7 mouse cellular contexts compared by ENCODE assay signal in the genomic region with DNA sequence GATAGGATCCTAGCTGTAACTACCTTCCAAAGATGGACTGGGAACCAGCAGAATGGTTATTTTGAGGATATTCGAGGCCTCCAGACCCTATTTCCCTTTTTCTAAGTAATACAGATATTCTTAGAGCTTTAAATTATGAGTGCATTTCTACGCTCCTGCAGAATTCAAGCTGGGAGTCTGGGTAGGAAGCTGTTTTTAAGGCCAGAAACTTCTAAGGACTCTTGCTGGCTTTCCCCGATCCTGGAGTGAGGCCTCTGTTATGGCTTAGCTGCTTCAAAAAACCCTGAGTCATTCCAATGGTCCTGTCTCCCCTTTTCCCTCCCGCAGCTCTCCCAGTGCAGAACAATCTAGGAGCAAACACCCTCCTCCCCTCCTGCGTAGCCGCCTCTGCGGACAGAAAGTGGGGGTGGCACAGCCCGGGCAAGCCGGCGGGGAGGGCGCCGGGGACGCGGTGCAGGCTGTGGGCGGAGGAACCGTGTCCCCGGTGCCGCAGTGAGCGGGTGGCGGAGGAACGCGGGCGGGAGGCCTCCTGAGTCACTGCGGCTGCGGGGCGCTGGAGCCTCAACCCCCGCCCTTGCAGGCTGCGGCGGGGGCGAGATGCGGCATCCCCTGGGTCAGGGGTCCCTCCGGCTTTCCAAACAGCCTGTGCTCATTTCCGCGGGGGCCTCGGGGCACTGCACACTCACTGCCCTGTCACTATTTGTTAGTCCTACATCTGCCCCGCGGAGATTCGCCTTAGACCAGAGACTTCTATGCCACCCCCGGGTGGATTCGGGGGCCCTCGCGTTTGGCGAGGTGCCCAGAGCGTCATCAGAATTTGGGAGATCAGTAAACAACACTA. TPM values are rescaled to one million over a fixed set of nuclear protein-coding genes. Genes with fewer than 3 reads are reported as not detected.
DNase-seq lines count a peak whose midpoint lies in the region; ATAC-seq lines count a peak whose summit lies in the region.

No protein-coding gene starts in this region.

- H3K36me3 ChIP-seq in intestine, embryonic 14.5 days (ENCODE audit: control insufficient read depth, insufficient read depth, low read length), result no peaks in the 10 kb centered on the region

- no peaks in the 10 kb centered on the region for H3K27me3 ChIP-seq in intestine, embryonic 14.5 days (replicated peaks; ENCODE audit: control insufficient read depth, insufficient read depth, low read length)

- peaks cover 24% of the 10 kb centered on the region for H3K4me1 ChIP-seq in intestine, embryonic 14.5 days (replicated peaks; ENCODE audit: control insufficient read depth, insufficient read depth, low read length)

- DNase-seq in adrenal gland, adult 8-10 months, result peak; percentile 89
- DNase-seq in embryo, embryonic 10 days (ENCODE audit: low spot score), result peak; percentile 69
- peak; percentile 80 for DNase-seq in gastrocnemius, postnatal 25 days
- peak; percentile 78 for DNase-seq in intestine, embryonic 14.5 days (ENCODE audit: low spot score)
- peak; percentile 71 to 75 for DNase-seq in left cerebral cortex, postnatal 14 days (ENCODE audit: low spot score in 2 of 2)
- DNase-seq in mesoderm, embryonic 11.5 days (ENCODE audit: low read depth, low spot score), result peak; percentile 49
- DNase-seq in skeletal muscle tissue, adult 2 months (ENCODE audit: low read depth, low spot score), result peak; percentile 71

- H3K9me3 ChIP-seq in intestine, embryonic 14.5 days (ENCODE audit: control insufficient read depth, low read length), result no peaks in the 10 kb centered on the region

- H3K4me2 ChIP-seq in intestine, embryonic 14.5 days (ENCODE audit: low read length), result peak overlapping the region; percentile 89

- peak overlapping the region; percentile 41 for H3K4me3 ChIP-seq in intestine, embryonic 14.5 days (ENCODE audit: low read depth, low read length)

- WGBS in intestine, embryonic 14.5 days, result 2% methylated on average over 44 of the region's 44 CpGs

- ATAC-seq in intestine, embryonic 14.5 days (replicated peaks; ENCODE audit: low FRiP score, low TSS enrichment, low read depth), result peak; percentile 63

- peak overlapping the region; percentile 66 for H3K9ac ChIP-seq in intestine, embryonic 14.5 days (ENCODE audit: low read length)

- H3K27ac ChIP-seq in intestine, embryonic 14.5 days (ENCODE audit: low read depth), result peak overlapping the region; percentile 85

- intact Hi-C loops in left cerebral cortex, postnatal 14 days (cut with DNase I), result loop anchor here (2.0 kb wide), 1 partner anchor 36 kb away; no protein-coding TSS in a partner anchor

RNA-seq across cellular contexts. Expression of gene Snap25, which starts 34.7 kb away (rescaled TPM):
- total RNA-seq in adrenal gland, adult 8-10 months (2022), result 10 to 100 TPM; 43.7 to 80.6 (median 62.5) TPM
- total RNA-seq in gastrocnemius, postnatal 25 days (2021), result under 1 TPM in 1 of 2 experiments, not detected in 1; 0.16 TPM
- polyA plus RNA-seq in intestine, embryonic 14.5 days (2014; fragmentation: Nextera tagmentation; extraction: Ambion mirVana), result 9.5 and 9.6 TPM in 2 replicates
- 1,000 to 10,000 TPM; 1,628 to 1,639 TPM for total RNA-seq in left cerebral cortex, postnatal 14 days (2021)

Comparison
In these comparisons a context has a peak if more than half of its experiments do, and no peak if none do; other contexts are left out.
1. Peak in every context shown above with its lines: DNase-seq, ATAC-seq, H3K4me3 ChIP-seq and H3K27ac ChIP-seq.
2. RNA of gene Snap25, which starts 34.7 kb away (total RNA-seq): 1,628 to 1,639 TPM in left cerebral cortex, postnatal 14 days and 43.7 to 80.6 TPM in adrenal gland, adult 8-10 months; 0.16 TPM in gastrocnemius, postnatal 25 days; every median in the first group is over 10 times any median in the second.